Mouse (Mus musculus) right cerebral cortex, postnatal 10 days (tissue): Measurements from ENCODE around the gene Aebp2.
A peak's percentile ranks its signal among the peaks of the same experiment; 100 is the strongest.

ENCODE experiments used
- DNase-seq, 2 experiments: peaks; one replicate each; pipeline ENCODE4 v3.0.0; 2021; ENCODE audit warnings: low spot score in 2 of 2

Gene Aebp2

DNA sequence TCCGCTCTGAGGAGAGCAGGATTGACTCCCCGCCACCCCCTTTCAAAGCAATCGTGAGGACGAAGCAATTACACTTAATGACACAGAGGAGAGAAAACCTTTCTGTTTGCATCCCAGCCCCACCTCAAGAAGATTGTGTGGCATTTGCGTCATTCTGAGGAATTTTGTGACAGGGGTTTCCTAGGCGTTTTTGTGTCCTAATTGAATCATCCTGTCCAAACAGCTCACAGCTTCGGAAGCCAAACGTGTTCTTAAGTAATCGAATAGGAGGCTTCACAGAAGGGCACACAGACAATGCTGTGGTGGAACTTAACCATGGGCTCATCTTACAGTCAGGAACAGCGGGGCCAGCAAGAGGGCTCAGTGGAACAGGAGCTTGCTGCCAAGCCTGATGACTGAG is 15.9 kb upstream of the Aebp2 start:
- DNase-seq, result no peak

DNA sequence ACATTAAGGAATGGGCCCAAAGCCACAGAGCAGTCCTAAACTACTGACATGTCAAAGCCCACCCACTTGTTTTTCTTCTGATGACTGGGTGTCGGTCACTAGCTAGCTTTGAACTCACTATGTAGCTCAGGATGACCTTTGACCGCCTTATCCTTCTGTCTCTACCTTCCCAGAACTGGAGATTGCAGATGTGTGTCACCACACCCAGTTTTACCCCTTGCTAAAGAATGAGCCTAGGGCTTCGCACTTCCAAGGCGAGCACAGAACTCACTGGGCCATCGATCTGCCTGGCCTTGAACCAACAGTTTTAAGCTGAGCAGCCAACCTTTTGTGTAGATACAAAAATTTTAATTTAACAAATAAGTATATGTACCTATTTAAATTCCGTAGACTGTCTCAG is 13.8 kb upstream of the Aebp2 start:
- DNase-seq, result no peak

DNA sequence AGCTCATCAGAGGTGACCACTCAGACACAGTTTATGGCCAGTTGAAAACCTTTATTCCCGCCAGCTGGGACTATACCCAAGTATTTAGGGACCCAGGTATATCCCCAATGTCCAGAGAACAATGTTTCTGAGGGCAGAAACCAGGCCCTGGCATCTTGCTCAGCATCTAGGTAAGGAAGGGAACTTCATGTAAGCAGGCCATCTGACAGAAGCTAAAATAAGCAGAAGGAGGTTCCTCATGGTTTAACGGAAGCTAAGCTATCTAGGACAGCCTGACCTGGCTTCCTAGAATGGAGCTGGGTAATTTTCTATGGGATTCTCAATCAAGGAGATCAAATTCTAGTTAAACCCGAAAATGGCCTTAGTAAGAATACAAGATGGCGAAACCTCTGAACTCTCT is 12.9 kb upstream of the Aebp2 start:
- DNase-seq, result no peak

DNA sequence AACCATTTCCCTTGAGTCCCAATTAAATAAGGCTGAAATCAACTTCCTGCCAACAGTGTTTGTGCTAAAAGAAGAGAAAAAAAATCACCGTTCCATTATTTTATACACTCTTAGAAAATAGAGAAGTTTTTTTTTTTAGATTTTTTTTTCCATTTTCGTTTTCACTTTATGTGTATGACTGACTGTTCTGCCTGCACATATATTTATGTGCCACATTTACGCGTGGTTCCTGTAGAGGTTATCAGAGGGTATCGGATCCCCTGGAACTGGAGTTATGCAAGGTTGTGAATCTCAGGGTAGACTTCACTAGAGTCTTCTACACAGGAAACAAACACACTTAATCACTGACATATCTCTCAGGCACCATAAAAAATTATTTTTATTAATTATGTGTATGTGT is 12.3 kb upstream of the Aebp2 start:
- no peak for DNase-seq

DNA sequence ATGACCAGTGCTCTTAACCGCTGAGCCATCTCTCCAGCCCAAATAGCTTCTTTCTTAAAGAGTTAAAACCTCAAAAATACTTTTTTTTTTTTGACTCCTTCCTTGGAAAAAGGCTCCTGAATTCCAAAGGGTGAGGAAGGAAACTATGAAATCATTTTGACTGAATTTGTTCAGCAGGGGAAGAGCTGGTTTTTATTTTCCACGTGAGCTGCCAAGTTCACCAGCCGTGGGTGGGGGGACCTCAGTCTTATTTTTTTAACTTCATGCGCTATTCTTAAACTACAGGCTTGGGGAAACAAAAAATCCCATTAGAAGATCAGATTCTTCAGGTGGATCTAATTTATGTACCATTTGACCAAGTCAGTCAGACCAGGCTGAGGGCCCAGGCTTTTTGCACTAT is 11.2 kb upstream of the Aebp2 start:
- no peak for DNase-seq

DNA sequence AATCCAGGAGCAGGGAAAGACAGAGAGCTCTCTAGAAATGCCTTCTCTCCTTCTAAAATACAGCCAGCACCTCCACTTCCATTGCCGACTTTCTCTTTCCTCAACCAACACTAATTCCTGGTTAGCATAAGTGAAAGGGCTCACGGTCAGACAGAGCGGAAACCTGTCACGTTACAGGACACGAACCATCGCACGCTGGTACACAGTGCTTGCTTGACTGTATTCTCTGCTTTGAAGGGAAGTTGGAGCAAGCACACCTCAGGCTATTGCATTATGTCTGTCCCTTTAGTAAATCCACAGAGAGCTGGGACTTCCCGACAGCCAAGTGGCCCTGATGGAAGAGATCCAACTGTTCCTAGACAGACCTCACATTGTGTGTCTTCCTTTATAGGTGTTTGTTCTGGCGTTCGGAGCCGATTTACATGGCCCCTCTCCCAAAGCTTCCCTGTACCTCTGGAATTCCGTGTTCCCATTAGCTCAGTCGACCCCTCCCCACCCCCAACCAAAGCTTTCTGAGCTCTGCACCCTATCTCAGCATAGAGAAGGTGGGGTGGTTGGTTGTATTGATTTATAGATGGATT is 10.5 kb upstream of the Aebp2 start:
- no peak for DNase-seq

DNA sequence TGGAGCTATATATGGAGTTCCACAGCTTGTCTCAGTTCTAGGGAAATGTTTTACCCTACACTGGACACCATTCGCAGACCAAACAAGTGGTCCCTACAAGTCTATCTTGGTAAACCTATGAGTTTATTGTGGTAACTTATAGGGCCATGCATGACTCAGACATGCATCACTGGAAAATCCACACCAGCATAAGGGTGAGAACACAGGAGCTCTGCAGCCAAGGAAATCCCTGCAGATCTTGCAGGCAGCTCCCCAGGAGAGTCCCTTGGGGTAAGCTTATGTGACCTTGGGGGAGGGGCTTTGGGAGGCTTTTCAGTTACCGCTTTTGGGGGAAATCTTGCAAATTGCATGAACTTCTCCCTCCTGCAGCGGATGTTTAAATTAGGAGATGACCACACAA is 8.6 kb upstream of the Aebp2 start:
- no peak for DNase-seq

DNA sequence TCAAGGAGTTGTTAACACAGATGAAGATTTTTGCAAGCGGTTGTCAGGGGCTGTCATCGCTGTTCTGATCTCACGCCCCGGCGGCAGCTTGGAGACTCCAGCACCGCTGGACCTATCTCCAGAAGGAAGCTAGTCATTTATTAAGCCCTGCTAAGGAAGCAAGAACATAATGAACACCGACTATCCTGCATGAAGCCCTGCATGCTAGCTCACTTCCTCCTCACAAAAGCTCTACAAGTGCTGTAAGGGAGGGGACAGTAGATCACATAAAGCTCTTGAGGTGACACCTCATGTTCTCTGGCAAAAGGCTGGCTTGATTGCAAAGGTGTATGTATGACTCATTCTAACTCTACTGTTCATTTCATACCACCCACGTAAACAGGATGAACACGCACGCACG is 7.8 kb upstream of the Aebp2 start:
- DNase-seq, result no peak

DNA sequence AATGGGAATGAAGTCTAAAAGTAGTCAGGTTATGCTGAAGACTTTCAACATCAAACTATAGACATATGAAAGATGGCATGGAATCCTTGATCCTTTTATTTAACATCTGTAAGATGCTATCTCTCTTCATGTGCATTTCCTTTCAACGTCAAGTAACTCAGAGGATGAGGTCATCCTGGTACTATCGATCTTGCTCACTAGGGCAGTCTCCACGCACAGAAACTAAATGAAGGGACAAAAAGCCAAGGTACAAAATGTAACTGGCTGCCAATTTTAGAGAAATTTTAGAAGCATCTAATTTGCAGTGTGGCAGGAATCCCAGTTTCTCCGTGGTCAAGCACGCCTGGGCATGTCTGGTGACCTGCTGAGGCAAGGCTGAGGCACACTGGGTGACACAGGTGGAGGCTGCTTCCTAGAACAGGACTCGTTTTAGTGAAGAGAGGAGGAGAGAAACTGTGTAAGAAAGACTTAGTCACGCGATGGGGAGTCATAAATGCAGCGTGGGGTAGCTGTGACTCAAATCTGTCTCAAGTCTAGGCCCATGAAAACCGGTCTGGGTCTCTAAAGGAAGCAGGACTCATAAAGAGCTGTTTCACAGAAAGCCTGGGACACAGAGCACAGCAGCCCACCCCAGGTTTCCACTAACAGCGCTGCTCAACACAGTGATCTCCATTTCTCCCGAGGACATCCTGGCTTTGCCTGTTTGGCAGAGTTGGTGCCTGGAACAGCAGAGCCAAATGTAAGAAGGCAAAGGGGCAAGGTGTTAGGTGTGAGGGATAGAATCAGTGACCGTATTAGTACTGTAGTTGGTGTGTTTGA is 1.7 kb upstream of the Aebp2 start:
- DNase-seq, result no peak

DNA sequence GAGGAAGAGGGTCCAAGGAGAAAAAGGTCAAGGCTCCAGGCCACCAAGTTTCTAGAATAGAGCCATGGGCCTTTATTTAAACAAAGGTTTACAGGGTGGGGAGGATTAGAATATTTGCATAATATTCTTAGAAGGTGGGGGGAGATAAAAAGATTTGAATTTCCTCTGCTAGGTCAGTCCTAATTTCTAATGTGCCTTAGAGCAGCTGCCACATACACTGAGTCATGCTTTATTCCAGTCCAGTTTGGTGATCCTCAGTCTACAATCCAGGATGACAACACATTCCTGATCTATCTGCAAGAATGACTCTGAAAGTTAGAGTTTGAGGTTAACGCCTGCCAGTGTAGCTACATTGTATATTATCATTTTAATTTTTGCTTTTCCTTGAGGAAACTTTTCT is 841 bp upstream of the Aebp2 start:
- no peak for DNase-seq

DNA sequence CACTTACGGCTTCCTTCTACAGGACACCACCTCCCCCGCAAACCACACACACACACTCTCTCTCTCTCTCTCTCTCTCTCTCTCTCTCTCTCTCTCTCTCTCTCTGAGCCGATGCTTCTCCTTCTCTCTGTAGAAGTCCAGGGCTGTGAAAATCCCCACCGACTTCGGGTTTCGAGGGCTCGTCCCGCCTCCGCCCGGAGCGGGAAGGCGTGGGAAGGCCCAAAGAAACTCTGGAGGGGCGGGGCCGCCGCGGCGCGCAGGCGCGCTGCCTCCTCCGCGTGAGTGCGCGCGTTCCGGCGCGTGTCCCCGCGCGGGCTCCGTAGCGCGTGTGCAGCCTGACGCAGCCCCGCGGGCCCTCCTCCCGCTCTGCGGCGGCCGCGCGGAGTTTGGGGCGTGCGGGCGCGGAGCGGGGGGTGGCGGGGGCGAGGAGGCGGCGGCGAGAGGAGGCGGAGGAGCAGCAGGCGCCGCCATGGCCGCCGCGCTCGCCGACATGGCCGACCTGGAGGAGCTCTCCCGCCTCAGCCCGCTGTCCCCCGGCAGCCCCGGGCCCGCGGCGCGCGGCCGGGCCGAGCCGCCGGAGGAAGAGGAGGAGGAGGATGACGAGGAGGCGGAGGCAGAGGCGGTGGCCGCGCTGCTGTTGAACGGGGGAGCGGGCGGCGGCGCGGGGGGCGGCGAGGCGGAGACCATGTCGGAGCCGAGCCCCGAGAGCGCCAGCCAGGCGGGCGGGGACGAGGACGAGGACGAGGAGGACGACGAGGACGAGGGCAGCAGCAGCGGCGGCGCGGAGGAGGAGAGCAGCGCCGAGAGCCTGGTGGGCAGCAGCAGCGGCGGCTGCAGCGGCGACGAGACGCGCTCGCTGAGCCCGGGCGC is 998 bp downstream of the Aebp2 start:
- peak; percentile 95 to 96 for DNase-seq

DNA sequence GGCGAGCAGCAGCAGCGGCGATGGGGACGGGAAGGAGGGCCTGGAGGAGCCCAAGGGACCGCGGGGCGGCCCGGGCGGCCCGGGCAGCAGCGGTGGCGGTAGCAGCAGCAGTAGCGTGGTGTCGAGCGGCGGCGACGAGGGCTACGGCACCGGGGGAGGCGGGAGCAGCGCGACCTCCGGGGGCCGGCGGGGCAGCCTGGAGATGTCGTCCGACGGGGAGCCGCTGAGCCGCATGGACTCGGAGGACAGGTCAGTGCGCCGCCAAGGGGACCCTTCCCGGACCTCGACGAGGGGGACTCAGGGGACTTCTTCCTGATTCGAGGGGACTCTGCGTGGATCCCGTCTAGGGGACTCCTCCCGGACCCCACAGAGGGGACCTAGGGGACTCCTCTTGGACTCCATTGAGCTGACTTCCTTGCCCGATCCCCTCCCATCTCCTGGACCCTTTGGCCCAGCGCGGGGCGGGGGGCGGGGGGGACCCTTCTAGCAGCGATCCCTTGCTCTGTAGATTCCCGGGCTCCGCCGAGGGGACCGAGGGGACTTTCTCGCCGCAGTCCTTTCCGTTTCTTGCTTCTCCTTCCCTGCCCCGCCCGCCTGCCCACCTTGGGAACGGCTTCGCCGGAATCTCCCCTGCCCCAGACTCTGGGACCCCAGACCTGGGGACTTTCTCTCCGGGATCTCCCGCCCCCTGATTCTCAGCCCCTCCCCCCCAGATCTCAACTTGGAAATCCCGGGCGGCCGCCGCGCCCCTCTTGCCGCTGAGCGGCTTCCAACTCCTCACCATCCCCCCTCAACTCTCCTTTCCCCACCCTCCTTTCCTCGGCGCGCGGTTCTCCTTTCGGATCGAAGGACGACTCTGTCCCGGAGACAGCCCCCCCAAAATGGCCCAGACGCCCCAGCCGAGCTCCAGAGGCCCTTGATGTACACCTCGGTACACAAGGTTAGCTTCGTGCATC is 1.9 kb downstream of the Aebp2 start:
- peak; percentile 53 to 69 for DNase-seq

DNA sequence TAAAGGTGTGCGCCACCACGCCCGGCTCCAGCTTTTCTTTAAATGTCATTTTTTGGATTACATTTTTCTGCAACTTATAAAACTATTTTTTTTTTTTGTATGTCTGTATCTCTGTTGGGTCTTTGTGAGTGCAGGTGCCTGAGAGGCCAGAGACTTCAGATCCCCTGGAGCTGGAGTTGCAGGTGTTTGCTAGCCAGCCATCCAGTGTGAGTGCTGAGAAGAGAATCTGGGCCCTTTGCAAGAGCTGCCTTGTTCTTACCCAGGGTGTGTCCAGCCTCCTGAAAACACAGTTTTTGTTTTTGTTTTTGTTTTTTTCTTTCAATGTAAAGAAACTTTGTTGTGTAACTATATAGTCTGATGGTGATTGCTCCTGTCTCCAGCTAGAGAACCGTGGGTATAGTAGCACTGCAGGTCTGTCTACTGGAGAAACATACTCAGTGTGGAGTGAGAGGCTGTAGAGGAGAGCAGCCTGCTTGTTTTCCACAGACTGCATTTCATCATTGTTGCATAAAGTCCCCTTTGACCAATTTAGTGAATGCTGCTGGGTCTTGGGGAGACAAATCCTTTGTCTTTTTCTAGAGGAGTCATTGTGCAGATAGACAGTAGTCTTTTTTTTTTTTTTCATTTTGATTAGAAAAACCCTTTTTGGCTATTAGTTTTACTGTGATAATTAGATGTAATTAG is 6.9 kb downstream of the Aebp2 start:
- DNase-seq, result no peak

DNA sequence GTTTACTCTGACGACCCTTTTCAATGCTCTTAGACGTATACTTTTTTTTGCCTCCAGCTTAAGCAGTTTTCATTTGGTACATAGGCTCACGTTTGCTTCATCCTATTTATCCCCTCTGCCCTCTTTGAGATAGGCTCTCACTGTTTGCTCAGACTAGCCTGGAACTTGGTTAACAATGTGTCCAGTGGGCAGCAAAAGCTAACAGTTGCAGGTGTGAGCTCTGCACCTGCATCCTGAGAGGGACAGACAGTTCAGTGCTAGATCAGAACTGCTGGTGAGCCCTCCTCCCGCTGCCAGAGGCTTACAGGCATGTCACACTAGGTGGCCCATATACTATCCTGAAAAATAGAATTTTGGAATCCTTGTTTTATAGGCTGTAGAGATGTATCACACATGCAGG is 7.8 kb downstream of the Aebp2 start:
- DNase-seq, result no peak

DNA sequence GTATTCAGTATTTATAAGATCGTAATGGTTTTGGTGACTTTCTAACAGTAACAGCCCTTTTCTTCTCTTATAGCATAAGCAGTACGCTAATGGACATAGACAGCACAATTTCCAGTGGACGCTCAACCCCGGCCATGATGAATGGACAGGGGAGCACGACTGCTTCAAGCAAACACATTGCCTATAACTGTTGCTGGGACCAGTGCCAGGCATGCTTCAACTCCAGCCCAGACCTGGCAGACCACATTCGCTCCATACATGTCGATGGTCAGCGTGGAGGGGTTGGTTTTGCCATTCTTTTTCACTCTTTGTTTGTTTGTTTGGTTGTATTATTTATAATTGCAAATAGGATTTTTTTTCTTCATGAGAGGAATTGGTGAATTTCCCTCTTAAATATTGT is 11.2 kb downstream of the Aebp2 start:
- no peak for DNase-seq

DNA sequence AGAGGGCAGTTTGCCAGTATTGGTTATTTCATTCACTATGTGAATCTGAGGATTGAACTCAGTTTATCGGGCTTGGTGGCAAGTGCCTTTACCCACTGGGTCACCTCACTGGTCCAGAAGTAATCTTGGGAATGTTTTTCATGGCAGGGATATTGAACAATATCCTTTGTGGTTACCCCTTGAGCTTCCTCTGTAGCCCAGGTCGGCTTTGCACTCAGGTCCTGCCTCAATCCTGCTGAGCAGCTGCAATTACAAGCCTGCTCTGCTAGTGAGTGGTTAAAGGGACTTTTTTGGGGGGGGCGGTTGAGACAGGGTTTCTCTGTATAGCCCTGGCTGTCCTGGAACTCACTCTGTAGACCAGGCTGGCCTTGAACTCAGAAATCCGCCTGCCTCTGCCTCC is 13.8 kb downstream of the Aebp2 start:
- no peak for DNase-seq

DNA sequence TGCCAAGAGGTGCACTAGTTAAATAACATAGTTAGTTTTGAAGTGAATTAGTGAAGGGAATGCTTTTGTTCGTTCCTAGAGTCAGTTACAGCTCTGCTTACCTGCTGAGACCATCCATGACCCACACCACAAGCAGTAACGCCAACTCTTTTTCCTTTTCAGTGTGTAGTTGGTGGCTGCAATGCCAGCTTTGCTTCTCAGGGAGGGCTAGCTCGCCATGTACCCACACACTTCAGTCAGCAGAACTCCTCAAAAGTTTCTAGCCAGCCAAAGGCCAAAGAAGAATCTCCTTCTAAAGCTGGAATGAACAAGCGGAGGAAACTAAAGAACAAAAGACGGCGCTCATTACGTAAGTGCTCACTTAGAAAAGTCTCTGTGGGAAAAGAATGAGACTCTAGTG is 19.5 kb downstream of the Aebp2 start:
- no peak for DNase-seq

DNA sequence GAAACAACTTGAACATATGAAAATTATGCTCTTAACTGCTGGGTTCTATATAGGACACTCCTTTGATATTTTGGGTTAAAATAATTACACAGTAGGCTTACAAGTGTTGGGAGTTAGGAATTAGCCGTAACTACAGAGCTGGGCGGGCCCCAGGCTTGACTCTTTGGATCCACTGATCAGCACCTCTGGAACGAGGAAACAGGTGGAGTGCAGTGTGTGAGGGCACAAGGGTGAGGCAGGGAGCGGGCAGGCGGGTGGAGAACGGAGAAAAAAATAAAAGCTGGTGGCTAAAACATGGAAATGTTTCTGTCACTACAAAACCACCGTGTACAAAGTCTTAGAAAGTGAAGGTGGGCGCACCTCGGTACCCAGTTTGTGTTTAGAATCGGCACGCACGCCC is 20.2 kb downstream of the Aebp2 start:
- DNase-seq, result no peak

DNA sequence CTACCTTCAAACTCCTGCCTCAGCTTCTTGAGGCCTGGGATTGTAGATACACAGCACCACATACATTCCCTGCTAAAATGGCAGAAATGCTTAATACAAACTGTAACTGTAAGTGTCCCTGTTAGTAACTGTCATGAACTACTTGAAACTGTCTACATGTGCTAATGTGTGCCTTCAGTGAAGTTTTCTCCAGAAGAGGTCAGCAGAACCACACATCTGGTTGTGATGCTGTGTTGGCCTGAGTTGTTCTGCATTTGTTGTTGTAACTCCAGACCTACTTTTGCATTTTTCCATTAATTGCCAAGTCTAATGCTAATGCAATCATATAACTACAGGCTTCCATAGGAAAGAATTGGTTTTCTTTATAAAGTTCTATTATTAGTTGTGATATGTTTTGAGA is 23.5 kb downstream of the Aebp2 start:
- DNase-seq, result no peak

DNA sequence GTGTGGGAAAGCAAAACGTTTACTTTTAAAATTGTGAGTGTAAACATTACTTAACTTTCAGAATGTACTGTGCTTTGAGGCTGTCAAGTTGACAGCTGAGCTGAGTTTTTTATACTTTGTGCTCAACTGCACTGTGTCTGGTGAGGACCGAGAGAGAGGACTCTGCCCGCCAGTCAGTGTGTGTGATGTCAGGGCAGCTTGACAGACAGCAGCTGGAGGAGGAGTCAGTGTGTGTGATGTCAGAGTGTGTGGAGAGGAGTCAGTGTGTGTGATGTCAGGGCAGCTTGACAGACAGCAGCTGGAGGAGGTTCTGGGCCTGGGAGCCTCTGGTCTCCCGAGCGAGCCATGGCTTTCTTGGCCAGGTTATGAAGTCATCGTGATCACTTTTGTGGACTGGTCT is 24.4 kb downstream of the Aebp2 start:
- no peak for DNase-seq

DNA sequence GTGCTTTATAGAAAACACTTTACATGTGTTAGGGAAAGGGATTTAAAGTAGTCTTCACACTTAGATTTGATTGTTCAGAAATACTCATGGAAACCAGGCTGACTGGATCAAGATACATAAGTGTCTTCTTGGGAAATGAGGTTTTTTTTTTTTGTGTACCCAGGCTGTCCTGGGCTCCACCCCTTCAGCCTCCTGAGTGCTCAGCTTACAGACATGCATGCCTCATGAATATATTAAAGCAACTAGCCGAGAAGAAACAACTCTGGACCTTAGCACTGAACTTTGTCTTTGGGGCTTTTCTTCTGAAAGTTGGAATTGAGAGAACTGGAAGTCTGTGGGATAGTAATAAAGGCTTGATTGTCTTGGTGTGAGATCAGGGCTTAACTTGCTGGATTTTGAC is 27.3 kb downstream of the Aebp2 start:
- DNase-seq, result no peak
